Mouse (Mus musculus) thymus, postnatal 4 days (tissue): ENCODE results near the gene Tln1.
"Not testable (repeated sequence)": the region's sequence is repeated elsewhere in the genome, so short reads cannot be mapped to it uniquely, and the experiment has no call there.

Experiments
- DNase-seq: peaks from one replicate; pipeline ENCODE4 v3.0.0; 2021

The Tln1 gene

DNA sequence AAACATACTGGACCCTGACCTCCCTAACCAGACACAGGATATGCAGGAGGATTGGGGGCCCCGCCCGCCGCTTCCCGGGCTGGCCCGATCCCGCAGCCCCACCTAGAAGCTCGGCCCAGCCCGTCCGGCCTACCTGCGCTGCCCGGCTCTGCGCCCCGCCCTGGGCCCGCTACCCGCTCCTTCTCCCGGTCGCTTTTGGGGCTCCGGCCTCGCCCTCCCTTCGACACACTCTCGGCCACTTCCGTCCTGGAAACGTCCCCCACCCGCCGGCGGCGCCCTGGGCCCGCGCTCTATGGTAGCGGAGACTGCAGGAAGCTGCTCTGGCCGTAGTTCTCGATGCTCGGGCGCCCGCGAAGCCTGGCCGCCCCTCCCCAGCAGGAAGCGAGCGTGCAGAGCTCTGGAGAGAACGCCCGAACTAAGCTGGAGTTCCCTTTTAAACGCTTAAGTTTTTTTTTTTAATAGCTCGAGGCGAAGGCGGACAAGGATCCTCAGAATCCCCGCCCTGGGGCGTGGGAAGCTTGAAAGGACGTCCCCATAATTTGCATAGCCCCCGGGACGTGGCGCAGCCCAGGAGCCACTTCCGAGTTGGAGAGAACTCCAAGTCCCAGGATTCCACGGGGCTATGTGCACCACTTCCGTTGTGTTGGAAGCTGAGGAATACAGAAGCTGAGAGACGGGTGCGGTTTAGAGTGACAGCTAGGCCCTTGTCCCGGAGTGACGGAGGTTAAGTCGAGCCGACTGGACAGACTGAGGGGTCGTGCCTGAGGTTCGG is at the start of gene Tln1, which contains the start of gene Creb3:
Gene Tln1 (minus strand): TSS at position 695 of the 772 bp plus-strand sequence.
Gene Creb3 (plus strand): TSS at position 336 of the 772 bp plus-strand sequence.
- peak; percentile 94 for DNase-seq

DNA sequence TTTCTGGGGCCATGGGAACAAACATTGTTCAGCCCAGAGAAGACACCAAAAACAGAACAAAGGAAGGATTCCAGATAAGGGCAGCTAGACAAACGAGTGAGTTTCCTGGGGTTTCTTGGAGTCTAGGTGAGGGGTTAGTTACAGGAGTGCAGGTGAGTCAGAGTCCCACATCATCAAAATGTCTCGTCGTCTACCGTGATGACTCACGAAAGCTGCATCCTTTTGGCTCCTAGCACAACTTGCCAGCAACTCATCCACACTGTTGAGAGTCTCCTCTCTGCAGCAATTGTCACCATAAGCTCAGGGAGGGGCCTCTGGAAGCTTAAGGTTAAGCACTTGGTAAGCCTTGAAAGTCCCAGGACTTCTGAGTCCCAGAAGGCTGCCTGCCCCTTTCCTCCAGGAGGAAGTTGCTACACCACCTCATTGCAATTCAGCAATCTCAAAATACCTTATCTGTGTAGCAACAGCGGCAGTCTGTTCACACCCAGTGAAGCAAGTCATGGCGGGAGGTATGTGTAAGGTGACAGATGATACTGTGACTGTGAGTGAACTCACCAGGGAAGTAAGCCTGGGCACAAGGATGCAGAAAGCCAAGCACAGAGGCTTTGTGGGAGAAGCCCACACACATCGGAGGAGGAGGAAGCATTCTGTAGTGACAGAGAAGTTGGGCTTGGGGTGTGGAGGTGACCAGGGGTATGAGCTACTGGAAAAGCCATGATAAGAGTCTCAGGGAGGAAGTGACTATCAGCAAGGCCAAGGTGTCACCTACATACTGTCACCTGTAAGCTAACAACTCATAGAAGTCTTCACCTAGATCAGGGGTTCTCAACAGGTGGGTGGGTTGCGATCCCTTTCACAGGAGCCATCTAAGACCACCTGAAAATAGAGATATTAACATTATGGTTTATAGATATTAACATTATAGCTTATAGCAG is 42.5 kb upstream of the Tln1 start:
- no peak for DNase-seq

DNA sequence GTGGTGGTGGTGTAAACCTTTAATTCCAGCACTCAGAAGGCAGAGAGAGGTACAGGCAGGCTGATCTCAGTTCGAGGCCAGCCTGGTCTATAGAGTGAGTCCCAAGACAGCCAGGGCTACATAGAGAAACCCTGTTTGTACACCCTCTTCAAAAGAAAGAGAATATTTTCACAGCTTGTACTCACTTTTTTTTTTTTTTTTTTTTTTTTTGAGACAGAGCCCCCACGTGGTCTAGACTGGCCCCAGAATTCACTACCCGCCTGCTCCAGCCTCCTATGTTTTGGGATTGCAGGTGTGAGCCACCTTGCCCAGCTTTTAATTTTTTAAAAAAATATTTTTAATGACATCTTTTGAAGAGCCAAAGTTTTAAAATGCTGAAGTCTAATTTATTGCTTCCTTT is 41.6 kb upstream of the Tln1 start:
- no peak for DNase-seq

DNA sequence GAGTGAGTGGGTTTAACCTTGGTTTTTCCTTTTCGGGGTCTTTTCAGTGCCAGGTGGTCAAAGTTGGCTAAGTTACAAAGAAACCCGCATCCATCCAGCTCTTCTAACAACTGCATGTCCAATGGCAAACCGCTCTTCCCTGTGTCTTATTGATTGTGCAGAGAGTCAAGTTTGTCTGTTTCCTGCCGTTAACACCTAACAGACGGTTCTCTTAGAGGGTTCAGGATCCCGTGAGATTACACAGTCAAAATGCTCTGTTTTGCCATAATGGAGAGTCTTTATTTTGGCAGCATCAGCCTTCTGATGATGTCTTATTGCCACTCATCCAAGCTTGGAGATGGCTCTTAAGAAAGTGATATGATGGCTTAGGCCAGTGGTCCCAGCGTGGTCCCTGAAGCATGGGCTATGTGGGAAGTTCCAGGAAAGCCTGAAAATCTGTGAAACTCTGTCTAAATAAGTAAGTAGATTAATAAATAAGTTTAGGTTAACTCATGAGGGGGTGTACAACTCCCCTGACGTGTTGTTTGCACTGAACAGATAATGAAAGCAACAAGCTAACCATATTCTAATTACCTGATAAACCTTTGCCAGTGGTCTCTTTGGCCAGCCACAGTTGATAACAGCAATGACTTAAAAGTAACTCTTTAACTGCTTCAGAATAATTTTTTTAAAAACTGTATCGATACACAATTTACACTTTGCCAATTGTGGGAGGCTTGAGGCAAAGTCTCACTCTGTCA is 37.9 kb upstream of the Tln1 start:
- DNase-seq = no peak

DNA sequence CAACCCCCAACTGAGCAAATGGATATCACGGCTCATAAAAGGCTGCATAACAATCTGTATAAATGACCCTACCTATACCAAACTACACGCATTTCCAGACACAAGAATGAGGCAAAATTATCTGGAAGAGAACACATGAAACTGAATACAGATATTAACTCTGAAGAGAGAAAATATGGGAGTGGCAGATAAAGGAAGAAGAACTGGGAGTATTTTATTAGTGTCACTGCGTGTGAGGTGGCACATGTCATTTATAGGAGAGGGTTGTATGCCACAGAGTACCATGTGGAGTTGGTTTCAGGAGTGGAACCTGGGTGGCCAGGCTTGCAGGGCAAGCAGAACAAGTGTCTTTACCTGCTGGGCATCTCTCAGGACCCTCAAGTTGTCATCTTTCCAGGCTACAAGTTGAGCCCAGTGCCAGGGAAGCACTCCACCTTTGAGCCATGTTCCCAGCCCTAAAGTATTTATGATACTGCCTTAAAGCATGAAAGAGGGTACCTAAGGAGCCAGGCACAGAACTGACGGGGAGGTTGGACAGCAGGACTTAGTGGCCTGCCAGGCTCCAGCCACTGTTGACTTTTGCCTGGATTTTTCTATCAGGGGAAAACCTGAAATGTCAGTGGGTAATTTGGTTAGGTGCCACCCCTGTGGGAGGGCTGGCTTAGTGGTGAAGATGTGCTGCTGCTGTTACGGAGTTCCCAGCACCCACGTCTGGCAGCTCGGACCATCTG is 36.3 kb upstream of the Tln1 start:
- no peak for DNase-seq

DNA sequence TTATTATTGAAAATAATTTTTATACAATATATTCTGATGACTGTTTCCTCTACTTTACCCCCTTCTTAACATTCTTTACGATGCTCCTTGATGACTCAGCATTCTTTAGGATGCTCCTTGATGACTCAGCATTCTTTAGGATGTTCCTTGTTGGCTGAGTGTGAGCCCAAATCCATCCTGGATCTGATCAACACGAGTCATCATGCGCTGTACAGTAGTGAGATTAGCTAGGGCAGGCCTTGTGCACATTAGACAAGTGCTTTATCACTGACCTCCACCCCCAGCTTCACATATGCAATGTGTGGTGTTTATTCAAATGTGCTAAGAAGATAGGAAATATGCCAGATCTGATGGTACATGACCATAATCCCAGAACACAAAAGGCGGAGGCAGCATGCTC is 35.7 kb upstream of the Tln1 start:
- no peak for DNase-seq

DNA sequence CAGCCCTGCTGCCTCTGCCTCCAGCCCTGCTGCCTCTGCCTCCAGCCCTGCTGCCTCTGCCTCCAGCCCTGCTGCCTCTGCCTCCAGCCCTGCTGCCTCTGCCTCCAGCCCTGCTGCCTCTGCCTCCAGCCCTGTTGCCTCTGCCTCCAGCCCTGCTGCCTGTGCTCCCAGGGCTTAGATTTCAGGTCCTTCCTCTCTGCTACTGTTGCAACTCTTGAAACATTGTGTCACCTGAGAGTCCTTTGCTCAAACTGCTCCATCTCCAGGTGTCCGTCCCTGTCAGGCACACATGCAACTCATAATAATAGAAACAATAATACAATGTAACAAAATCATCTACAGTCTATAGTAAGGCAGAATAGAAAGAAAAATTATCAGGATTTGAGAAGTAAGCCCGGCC is 34.1 kb upstream of the Tln1 start:
- DNase-seq = not testable (repeated sequence)

DNA sequence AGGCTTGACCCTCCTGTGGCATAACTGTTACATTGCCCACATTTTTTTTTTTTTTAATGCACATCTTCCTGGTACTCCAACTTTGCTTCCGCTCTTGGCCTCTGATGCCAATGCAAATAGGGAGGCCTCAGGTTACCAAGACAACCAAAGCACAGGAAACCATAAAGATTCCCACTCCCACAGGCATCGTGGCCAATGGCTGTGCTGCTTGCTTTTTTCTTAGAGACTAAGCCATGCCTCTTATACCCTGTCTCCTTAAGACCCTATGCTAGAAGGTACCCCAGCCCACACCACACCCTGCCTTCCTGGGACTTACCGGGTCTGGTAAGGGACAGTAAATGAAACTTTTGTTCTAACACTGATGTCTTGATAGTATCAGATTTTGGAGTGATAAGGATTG is 31.0 kb upstream of the Tln1 start:
- DNase-seq = no peak

DNA sequence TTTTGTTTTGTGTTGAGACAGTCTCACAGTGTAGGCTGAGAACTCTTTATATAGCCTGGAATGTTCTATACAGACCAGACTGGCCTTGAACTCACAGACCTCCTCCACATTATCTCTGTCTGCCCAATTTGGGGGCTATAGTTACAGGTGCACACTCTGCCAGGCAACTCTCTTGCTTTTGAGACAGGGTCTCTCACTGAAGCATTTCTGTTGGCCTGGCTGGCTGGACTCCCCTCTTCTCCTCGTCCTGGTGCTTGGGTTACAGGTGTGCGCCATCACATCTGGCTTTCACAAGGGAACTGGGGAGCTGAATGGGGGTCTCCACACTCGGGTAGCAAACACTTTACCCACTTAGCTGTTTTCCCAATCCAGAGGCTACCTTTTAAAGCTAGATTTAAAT is 29.5 kb upstream of the Tln1 start:
- no peak for DNase-seq

DNA sequence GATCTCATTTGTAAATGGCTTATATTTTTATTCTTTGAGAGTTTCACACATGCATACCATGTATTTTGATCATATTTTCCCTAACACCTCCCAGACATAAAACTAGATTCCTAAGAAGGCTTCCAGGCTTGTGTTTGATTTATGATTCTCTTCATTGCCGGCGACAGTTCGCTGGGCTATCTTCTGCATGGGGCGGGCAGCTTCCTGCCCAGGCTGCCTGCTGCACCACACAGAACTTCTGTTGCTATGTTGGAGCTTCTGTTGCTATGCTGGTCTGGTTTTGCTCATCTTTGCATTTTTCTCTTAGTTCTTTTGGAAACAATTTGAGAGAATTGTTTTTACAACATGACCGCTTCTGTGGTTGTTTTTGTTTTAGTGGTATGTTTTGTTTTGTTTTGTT is 29.1 kb upstream of the Tln1 start:
- DNase-seq = no peak

DNA sequence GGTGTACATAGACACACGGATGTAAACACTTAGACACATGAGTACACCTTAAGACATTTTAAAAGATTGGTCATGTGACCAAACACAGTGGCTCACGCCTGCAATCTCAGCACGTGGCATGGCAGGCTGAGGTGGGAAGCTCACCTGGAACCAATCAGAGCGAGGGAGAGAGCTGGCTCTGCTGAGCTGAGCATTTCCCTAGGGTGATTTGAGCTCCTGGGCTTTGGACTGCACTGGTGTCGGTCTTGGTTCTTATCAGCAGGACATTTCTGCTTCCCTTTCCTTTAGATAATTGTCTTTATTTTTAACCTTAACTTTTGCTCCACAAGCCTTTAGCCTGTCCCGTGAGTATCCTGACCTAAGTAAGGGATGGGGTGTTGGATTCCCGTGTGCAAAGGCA is 25.2 kb upstream of the Tln1 start:
- DNase-seq = no peak

DNA sequence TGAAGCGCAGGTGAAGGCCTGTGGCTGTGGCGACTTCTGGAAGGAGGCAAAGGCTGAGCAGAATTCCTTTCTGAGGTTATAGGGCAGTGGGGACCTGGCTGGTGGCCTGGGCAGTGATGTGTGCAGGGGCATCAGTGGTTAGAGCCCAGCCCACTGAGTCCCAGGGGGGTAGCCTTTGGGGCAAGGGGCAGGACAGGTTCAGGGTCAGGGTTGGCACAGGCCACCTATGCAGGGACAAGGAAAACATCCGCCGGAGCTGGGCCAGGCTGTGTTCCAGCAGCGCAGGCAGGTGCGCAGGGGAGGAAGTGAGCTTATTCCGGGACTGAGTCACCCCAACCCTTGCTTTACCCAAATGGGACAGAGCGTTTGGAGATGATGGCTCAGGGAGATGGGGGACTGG is 23.9 kb upstream of the Tln1 start:
- no peak for DNase-seq

DNA sequence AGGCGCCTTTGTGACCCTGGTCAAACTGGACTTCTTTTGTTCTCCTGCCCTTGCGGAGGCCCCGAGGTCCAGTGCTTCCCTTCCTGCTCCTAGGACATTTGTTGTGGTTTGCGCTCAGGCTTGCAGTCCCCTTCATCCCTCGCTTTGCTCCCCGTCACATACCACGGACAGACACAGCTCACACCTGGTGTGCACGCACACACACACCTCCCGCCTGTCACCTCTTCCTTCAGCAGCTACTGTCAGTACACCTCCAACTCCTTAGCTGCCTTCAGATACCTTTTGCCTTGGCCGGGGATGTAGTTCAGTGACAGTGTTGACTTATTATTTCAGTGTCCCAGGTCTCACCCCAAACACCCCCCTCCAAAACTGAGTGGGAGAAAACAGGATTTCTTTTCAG is 23.2 kb upstream of the Tln1 start:
- DNase-seq = no peak

DNA sequence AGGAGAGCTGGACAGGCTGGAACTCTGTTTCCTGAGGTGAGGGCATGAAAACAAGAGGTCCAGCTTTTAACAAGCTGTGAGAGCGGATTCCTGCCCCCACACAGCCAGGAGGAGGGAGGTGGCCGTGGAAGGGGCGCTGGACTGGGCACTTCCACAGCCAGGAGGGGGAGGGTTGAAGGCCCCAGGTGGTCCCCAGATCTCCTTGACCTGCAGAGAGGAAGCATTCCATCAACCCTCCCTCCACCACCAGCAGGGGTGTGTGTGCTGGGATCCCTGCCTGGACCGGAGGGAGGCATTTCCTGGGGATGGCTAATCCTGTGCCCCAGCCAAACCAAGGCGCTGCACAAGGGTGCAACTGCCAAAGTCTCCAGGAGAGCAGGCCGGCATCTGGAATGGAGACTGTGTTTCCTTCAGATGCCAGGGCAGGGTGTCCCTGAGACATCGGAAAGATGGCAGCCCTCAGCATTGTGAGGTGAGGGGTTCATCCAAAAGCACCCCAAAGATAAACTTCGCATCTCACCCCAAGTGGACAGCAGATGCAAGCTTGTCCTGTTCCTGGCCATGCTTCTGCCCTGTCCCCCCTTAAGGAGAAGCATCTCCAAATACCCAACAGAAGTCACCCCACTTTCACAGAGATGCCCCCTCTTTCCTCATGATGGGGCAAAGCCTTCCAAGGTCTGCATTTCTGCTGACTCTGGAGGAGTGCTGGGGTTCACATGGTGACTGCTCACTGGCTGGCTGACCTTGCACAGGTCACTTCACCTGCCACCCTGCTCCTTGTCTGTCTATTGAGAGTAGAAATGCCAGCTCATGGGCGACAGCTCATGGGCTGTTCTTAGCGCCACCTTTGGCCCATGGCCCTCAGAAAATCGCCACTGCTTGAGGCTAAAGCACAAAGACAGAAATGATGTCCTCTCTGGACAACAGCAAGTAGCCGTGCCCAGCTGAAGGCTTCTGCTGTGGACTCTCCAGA is 22.2 kb upstream of the Tln1 start, which contains the start of gene Msmp:
Gene Msmp (minus strand): TSS at position 51 of the 973 bp plus-strand sequence.
- DNase-seq = no peak

DNA sequence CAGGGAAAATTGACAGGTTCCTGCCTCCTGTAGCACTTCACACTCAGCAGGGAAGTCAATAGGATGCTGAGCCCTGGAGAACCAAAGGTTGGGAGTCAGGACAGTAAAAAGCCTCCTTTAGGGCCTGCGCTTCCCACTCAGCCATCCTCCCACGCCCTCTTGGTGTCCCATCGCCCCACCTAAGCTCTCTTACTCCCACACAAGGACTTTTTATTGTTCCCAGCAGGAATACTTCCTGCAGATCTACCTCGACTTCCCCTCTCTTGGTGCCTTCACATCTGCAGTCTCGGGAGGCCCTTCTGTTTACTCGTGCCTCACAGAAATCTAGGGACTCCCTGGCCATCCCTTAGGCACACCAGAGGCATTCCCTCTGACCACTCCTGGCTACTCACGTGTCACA is 20.9 kb upstream of the Tln1 start:
- DNase-seq = no peak

DNA sequence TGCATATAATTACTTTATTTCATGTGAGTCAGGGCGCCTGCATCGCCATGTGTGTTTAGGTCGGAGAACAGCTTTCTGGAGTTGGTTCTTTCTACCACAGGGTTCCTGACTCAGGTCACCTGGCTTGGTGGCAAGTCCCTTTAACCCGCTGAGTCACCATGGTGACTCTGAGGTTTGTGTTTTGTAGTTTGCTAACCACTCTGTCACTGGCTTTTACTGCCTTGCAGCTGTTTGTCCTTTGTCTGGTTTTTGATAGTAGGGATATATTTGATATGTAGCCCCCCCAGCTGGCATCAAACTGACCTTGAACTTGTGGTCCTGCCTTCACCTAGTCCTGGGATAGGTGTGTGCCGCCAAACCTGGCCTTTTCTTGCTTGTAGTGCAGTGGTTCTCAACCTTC is 19.8 kb upstream of the Tln1 start:
- DNase-seq = no peak

DNA sequence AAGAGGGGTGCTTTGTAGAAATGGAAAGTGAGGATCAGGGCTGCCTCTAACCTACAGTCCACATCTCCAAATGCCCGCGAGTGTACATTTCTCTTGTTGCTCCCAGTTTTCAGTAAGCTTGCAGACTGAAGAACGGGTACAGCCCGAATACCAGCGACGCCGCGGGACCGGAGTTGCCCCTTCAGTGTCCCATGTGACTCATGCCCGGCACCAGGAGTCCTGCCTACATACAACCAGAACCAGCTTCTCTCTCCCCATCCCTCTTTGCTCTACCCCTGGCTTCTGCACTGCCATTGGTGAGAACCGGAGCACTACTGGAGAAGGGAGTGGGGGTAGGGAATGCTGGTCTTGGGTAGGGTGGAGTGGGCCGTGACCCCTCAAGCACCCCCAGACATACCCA is 18.9 kb upstream of the Tln1 start:
- no peak for DNase-seq

DNA sequence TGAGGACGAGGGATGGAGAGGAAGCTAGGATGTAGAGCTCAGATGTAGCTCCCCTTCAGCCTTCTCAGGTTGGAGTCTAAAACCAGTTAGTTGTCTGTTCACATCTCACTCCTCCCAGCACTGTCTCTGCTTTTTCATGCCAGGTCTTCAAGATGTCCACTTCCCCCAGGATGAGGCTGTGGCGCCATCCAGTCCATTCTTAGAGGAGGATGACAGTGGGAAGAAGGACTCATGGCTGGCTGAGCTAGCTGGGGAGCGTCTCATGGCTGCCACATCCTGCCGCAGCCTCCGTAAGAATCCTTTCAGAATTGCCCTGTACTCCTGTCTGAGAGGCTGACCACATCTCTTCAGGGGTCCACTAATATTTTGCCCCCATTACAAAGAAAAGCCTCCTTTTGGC is 18.2 kb upstream of the Tln1 start:
- no peak for DNase-seq

DNA sequence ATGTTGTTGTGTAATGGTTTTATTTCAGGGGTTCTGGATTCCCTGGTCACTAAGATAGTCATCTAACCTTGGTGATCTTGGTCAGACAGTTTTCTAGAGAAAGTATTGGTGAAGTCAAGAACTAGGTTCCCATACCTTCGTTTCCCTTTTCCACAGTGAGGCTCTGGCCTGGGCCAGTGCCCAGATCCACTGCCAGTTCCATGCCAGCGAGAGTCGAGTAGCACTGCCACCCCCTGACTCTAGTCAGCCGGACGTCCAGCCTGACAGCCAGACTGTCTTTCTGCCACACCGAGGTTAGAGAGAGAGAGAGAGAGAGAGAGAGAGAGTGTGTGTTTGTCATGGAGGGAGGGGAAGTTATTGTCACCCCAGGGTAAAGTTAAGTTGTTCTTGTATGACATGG is 17.2 kb upstream of the Tln1 start:
- no peak for DNase-seq

DNA sequence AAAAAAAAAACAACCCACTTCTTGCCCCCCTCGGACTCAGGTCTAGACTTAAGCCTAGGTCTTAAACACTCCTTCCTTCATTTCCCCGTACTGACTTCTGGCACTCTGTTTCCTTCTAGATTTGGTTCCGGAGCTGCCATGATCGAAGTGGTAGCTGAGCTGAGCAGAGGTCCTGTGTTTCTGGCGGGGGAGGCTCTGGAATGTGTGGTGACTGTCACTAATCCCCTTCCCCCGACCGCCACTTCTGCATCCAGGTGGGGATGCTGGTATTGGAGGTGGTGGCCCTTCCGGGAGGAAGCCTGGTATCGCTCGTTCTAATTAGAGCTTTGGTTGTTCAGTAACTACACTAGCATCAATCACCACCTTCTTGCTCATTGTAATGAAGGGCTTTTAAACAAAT is 16.8 kb upstream of the Tln1 start:
- DNase-seq = peak; percentile 34
